Mouse (Mus musculus): Measurements from ENCODE around the gene Taar1. TPM values are rescaled to one million over a fixed set of nuclear protein-coding genes. Genes with fewer than 3 reads are reported as not detected.

Gene Taar1
- polyA plus RNA-seq, 1 experiment from 2014 or later = not detected

DNA sequence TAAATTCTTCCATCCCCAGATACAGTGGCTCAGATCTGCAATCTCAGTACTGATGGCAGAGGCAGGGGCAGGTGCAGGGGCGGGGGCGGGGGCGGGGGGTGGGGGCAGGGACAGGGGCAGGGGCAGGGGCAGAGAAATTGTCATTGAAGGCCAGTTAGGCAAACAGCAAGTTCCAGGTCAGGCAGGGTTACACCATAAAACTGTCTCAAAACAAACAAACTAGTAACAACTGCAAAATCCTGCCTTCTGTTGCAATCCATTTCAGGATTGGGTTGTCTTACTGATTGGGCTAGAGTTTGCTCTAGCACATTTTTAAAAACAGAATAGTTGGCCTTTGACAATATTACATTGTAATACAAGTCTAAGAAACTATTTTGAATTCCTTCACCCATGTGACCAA, 2.3 kb downstream of the Taar1 start:
- Histone ChIP-seq H3K4me2 (ENCODE audit: low read depth, low read length) (no peak overlapping the region), H3K4me3 (ENCODE audit: low read depth, low read length) (no peak overlapping the region), H3K27ac (ENCODE audit: low read depth, low read length) (no peak overlapping the region), H3K9ac (replicated peaks; ENCODE audit: low read depth, low read length) (no peak overlapping the region), H3K36me3 (ENCODE audit: control insufficient read depth, insufficient read depth, low read length) (no peaks in the 10 kb centered on the region), H3K27me3 (ENCODE audit: control insufficient read depth, insufficient read depth, low read length) (no peaks in the 10 kb centered on the region), H3K9me3 (ENCODE audit: control insufficient read depth, low read length) (no peaks in the 10 kb centered on the region), H3K4me1 (ENCODE audit: control insufficient read depth, insufficient read depth, low read length) (no peaks in the 10 kb centered on the region)
- ATAC-seq (ENCODE audit: low read depth) = no peak
- 70% methylated on average over 3 of the region's 3 CpGs for WGBS

DNA sequence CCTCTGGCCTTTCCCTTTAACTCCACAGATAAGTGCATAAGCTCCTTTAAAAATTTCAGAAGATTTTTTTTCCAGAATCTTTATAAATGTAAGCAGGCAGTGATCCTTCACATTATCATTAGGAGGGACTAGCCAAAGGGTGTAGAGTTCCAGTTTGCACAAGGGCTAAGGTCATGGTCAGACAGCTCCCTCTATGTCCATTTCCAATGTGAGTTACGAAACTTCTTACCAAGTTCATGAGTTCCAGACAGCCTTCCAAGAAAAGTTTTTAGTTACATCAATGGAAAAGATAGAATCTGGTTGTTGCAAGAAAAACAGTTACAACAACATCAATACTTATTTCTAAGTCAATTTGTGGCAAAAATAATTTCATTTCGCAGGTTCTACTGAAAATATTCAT, 3.8 kb downstream of the Taar1 start:
- 85% methylated on average over 2 of the region's 2 CpGs for WGBS
- Histone ChIP-seq H3K4me1 (ENCODE audit: control insufficient read depth, insufficient read depth, low read length) (no peaks in the 10 kb centered on the region), H3K9me3 (ENCODE audit: control insufficient read depth, low read length) (no peaks in the 10 kb centered on the region), H3K36me3 (ENCODE audit: control insufficient read depth, insufficient read depth, low read length) (no peaks in the 10 kb centered on the region), H3K27ac (ENCODE audit: low read depth, low read length) (no peak overlapping the region), H3K4me3 (ENCODE audit: low read depth, low read length) (no peak overlapping the region), H3K27me3 (ENCODE audit: control insufficient read depth, insufficient read depth, low read length) (no peaks in the 10 kb centered on the region), H3K9ac (replicated peaks; ENCODE audit: low read depth, low read length) (no peak overlapping the region), H3K4me2 (ENCODE audit: low read depth, low read length) (no peak overlapping the region)
- ATAC-seq (ENCODE audit: low read depth) = no peak

DNA sequence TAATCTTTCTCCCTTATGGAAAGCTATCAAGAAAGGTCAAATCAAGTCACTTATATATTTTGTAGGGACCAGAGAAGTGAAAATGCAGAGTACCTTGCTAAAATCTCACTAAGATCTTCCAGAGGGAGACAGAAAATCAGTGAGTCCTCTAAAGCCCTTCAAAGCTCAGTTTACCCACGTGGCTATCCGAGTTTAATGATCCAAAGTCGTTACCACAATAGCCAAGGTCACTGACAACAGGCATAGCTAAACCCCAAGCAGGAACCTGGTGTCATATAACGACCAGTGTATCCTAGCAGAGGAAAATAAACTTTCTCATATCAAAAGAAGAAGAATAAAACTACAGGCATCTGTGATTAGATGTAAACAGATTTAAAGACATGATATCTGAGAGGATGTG, 17.5 kb downstream of the Taar1 start:
- Histone ChIP-seq H3K36me3 (ENCODE audit: control insufficient read depth, insufficient read depth, low read length) (no peaks in the 10 kb centered on the region), H3K4me2 (ENCODE audit: low read depth, low read length) (peak overlapping the region; percentile 24; the same call in 1 of the 2 replicates), H3K9me3 (ENCODE audit: control insufficient read depth, low read length) (no peaks in the 10 kb centered on the region), H3K27me3 (ENCODE audit: control insufficient read depth, insufficient read depth, low read length) (no peaks in the 10 kb centered on the region), H3K4me3 (ENCODE audit: low read depth, low read length) (no peak overlapping the region), H3K9ac (replicated peaks; ENCODE audit: low read depth, low read length) (no peak overlapping the region), H3K27ac (ENCODE audit: low read depth, low read length) (no peak overlapping the region), H3K4me1 (ENCODE audit: control insufficient read depth, insufficient read depth, low read length) (no peaks in the 10 kb centered on the region)
- 27% methylated on average over 4 of the region's 4 CpGs for WGBS
- no peak for ATAC-seq (ENCODE audit: low read depth)

DNA sequence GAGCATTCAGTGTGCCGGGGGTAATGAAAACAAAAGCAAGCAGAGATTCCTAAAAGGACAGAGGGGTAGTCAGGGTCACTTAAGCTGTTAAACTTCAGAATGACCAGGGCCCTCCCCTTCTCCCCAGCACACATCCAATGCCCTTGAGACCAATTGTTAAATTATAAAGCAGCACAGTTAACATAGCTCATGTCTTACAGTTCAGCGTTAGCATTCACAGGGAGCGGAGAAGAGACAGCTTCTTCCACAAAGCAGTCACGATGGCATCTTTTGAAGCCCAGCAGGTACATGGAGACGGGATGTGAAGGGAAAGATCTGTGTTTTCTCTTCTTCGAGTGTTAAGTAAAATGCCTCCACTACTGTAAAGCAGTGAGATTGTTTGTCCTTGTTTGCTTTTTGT, 18.2 kb downstream of the Taar1 start, which contains the start of gene Taar2:
Gene Taar2, plus strand, starts transcription at position 261 of the 400 bp plus-strand sequence.
- Histone ChIP-seq H3K27me3 (ENCODE audit: control insufficient read depth, insufficient read depth, low read length) (no peaks in the 10 kb centered on the region), H3K9ac (replicated peaks; ENCODE audit: low read depth, low read length) (no peak within 1 kb of the TSS), H3K36me3 (ENCODE audit: control insufficient read depth, insufficient read depth, low read length) (no peaks in the 10 kb centered on the region), H3K4me1 (ENCODE audit: control insufficient read depth, insufficient read depth, low read length) (no peaks in the 10 kb centered on the region), H3K27ac (ENCODE audit: low read depth, low read length) (no peak within 1 kb of the TSS), H3K4me3 (ENCODE audit: low read depth, low read length) (no peak within 1 kb of the TSS), H3K4me2 (ENCODE audit: low read depth, low read length) (peak within 1 kb of the TSS; percentile 24; the same call in 1 of the 2 replicates), H3K9me3 (ENCODE audit: control insufficient read depth, low read length) (no peaks in the 10 kb centered on the region)
- ATAC-seq (ENCODE audit: low read depth) = peak; percentile 63
- 14% methylated on average over 6 of the region's 6 CpGs for WGBS

DNA sequence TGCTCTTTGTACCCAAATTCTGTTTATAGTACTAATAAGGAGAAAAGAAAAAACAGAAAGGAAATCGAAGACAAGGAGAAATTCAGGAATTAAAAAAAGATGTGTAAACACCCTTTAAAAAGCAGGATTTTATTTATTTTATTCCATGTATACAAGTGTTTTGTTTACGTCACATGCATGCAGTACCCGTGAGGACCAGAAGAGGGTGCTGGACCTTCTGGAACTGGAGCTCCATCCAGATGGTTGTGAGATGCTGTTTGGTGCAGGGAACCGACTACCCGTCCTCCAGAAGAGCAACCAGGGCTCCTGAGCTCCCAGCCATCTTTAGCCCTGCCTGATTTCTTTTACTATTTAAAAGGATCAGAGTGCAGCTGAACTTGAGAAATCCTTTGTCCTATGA, 22.3 kb downstream of the Taar1 start:
- Histone ChIP-seq H3K27me3 (ENCODE audit: control insufficient read depth, insufficient read depth, low read length) (no peaks in the 10 kb centered on the region), H3K9ac (replicated peaks; ENCODE audit: low read depth, low read length) (no peak overlapping the region), H3K4me1 (ENCODE audit: control insufficient read depth, insufficient read depth, low read length) (no peaks in the 10 kb centered on the region), H3K9me3 (ENCODE audit: control insufficient read depth, low read length) (no peaks in the 10 kb centered on the region), H3K36me3 (ENCODE audit: control insufficient read depth, insufficient read depth, low read length) (no peaks in the 10 kb centered on the region), H3K4me2 (ENCODE audit: low read depth, low read length) (no peak overlapping the region), H3K4me3 (ENCODE audit: low read depth, low read length) (no peak overlapping the region), H3K27ac (ENCODE audit: low read depth, low read length) (no peak overlapping the region)
- 76% methylated on average over 5 of the region's 5 CpGs for whole genome bisulfite sequencing
- no peak for ATAC-seq (ENCODE audit: low read depth)

DNA sequence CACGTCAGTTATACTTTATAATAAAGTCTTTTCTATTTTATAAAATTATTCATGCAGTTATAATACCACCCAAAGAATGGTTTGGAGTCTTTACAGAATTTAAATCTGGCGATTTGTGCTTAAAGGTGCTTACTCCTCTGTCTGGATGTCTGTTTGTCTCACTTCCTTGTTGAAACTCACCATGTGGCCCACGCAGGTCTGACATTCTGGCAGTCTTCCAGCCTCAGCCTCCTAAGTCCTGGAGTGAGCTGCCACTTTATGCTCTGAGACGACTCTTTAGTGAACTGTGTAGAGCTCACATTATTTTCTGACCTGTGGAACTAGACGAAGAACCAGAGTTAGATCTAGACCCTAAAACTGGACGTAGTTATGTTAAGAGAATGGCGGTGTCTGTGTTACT, 27.9 kb downstream of the Taar1 start:
- H3K9me3 ChIP-seq (ENCODE audit: control insufficient read depth, low read length) = no peaks in the 10 kb centered on the region
- H3K36me3 ChIP-seq (ENCODE audit: control insufficient read depth, insufficient read depth, low read length) = no peaks in the 10 kb centered on the region
- no peak for ATAC-seq (ENCODE audit: low read depth)
- no peak overlapping the region for H3K4me3 ChIP-seq (ENCODE audit: low read depth, low read length)
- no peak overlapping the region for H3K4me2 ChIP-seq (ENCODE audit: low read depth, low read length)
- H3K27me3 ChIP-seq (ENCODE audit: control insufficient read depth, insufficient read depth, low read length) = no peaks in the 10 kb centered on the region
- H3K4me1 ChIP-seq (ENCODE audit: control insufficient read depth, insufficient read depth, low read length) = no peaks in the 10 kb centered on the region
- H3K27ac ChIP-seq (ENCODE audit: low read depth, low read length) = no peak overlapping the region
- no peak overlapping the region for H3K9ac ChIP-seq (replicated peaks; ENCODE audit: low read depth, low read length)
- WGBS = 74% methylated on average over 7 of the region's 7 CpGs

DNA sequence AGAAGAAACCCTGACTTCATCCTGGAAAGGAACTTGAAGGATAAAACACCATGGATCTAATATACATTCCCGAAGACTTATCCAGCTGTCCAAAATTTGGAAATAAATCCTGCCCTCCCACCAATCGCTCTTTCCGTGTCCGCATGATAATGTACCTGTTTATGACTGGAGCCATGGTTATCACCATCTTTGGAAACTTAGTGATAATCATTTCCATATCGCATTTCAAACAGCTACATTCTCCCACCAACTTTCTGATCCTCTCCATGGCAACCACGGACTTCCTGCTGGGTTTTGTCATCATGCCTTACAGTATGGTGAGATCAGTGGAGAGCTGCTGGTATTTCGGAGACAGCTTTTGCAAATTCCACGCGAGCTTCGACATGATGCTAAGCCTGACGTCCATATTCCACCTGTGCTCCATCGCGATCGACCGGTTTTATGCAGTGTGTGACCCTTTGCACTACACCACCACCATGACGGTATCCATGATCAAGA, 29.4 kb downstream of the Taar1 start, which contains the start of gene Taar3:
Gene Taar3, plus strand, starts transcription at position 51 of the 498 bp plus-strand sequence.
- no peak within 1 kb of the TSS for H3K9ac ChIP-seq (replicated peaks; ENCODE audit: low read depth, low read length)
- no peaks in the 10 kb centered on the region for H3K27me3 ChIP-seq (ENCODE audit: control insufficient read depth, insufficient read depth, low read length)
- H3K4me2 ChIP-seq (ENCODE audit: low read depth, low read length) = no peak within 1 kb of the TSS
- ATAC-seq (ENCODE audit: low read depth) = no peak
- no peaks in the 10 kb centered on the region for H3K9me3 ChIP-seq (ENCODE audit: control insufficient read depth, low read length)
- 85% methylated on average over 16 of the region's 16 CpGs for WGBS
- H3K27ac ChIP-seq (ENCODE audit: low read depth, low read length) = no peak within 1 kb of the TSS
- H3K4me1 ChIP-seq (ENCODE audit: control insufficient read depth, insufficient read depth, low read length) = no peaks in the 10 kb centered on the region
- H3K36me3 ChIP-seq (ENCODE audit: control insufficient read depth, insufficient read depth, low read length) = no peaks in the 10 kb centered on the region
- H3K4me3 ChIP-seq (ENCODE audit: low read depth, low read length) = no peak within 1 kb of the TSS

DNA sequence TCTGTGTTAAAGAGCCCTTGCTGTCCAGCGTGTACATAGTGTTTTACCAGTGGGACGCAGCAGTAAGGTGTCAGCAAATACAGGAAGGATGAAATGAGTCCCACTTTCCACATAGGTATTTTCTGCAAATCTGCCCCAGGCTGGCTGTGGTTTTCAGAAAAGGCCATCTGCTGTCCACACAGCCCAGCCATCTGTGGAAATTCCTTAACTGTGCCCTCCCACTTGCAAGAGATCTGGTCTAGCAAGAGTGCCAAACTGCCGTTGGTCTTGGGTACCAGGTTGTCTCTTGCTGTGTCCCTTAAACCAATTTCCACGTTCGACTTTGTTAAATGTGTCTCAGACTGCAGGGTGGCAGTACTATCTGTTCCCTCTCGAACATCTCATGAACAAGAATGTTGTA, 31.6 kb downstream of the Taar1 start:
- H3K9ac ChIP-seq (replicated peaks; ENCODE audit: low read depth, low read length) = no peak overlapping the region
- H3K27me3 ChIP-seq (ENCODE audit: control insufficient read depth, insufficient read depth, low read length) = no peaks in the 10 kb centered on the region
- H3K9me3 ChIP-seq (ENCODE audit: control insufficient read depth, low read length) = no peaks in the 10 kb centered on the region
- 85% methylated on average over 6 of the region's 6 CpGs for WGBS
- H3K27ac ChIP-seq (ENCODE audit: low read depth, low read length) = no peak overlapping the region
- no peaks in the 10 kb centered on the region for H3K4me1 ChIP-seq (ENCODE audit: control insufficient read depth, insufficient read depth, low read length)
- H3K4me2 ChIP-seq (ENCODE audit: low read depth, low read length) = no peak overlapping the region
- no peaks in the 10 kb centered on the region for H3K36me3 ChIP-seq (ENCODE audit: control insufficient read depth, insufficient read depth, low read length)
- no peak for ATAC-seq (ENCODE audit: low read depth)
- H3K4me3 ChIP-seq (ENCODE audit: low read depth, low read length) = no peak overlapping the region

DNA sequence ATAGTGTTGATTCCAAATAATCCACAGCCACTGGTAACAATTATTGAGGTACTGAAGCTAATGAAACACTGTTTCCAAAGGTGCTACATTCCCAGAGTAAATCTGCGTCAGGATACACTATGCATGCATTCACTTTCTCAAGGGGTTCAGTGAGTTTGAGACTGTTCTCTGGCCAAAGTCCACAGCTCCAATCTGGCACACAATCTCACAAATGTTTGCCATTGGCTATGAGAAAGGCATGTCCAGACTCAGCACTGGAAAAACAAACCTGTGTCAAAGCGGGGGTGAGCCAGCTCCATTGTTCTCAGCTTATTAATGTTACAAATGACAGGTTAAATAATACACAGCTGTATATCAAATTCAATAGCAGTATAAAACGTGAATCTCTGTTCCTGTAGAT, 38.9 kb downstream of the Taar1 start:
- no peaks in the 10 kb centered on the region for H3K27me3 ChIP-seq (ENCODE audit: control insufficient read depth, insufficient read depth, low read length)
- no peak for ATAC-seq (ENCODE audit: low read depth)
- H3K36me3 ChIP-seq (ENCODE audit: control insufficient read depth, insufficient read depth, low read length) = no peaks in the 10 kb centered on the region
- H3K4me1 ChIP-seq (ENCODE audit: control insufficient read depth, insufficient read depth, low read length) = no peaks in the 10 kb centered on the region
- WGBS = 71% methylated on average over 3 of the region's 3 CpGs
- H3K9me3 ChIP-seq (ENCODE audit: control insufficient read depth, low read length) = no peaks in the 10 kb centered on the region
- no peak overlapping the region for H3K9ac ChIP-seq (replicated peaks; ENCODE audit: low read depth, low read length)
- H3K27ac ChIP-seq (ENCODE audit: low read depth, low read length) = no peak overlapping the region
- no peak overlapping the region for H3K4me3 ChIP-seq (ENCODE audit: low read depth, low read length)
- H3K4me2 ChIP-seq (ENCODE audit: low read depth, low read length) = no peak overlapping the region

Data from neural tube, embryonic 14.5 days (tissue).